Mouse (Mus musculus): ENCODE data around the gene Jak3.

DNA sequence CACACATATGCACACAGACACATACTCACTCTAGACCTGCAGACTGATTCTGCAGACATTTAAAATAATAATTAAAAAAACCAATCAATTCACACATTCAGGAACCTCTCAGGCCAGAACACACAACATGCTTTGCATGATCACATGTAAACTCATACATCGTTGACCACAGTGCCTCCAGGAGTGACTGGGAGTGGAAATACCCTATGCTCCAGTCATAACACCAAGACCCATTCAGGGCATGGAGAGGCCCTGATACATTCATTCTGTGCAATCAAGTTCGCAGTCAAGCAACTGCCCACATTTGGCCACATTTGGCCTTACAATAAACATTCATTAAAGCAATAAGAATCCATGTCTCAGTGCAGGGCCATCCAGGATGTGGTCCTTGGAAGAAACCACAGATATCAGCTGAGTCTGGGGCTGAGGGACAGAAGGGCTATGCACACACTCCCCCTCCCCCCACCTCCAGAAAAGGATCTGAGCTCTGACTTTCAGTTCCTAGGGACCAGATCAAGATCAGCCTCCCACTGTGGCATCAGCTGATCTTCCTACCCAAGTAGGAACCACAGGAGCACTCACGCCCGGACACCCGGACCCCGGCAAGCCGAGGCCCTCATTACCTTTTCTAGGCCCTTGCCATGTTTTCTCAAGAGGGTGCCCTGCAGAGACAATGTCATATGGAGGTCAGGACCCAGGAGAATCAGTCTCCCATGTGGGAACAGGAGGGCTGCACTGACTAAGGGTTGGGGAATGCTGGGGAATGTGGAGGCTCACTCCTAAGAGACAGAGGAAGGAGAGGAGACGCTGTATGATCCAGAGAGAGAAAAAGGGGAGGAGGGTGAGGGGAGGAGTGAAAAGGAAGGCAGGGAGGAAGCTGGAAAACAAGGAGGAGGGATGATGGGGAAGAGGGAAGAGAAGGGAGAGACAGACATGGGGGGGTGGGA, 38.7 kb upstream of the Jak3 start:
- TF ChIP-seq POLR2A (IDR thresholded peaks at IDR 0.05; ENCODE audit: borderline replicate concordance, extremely low read depth, low read depth, low read length), result no peak
- no peak for TF ChIP-seq CTCF (IDR thresholded peaks at IDR 0.05; ENCODE audit: insufficient read depth, low read length)

All from lung, adult 2 months (tissue).